Mouse (Mus musculus) hindbrain, embryonic 10.5 days (tissue): ENCODE results near the gene Rasgef1c. TPM values are rescaled to one million over a fixed set of nuclear protein-coding genes. Genes with fewer than 3 reads are reported as not detected.

Experiments used
- DNase-seq: peaks from one replicate; pipeline ENCODE4 v3.0.0-alpha.2; 2017; ENCODE audit warnings: low spot score
- H3K27ac ChIP-seq: fragments of 300-500 bp; sonication (generic); 2 replicates; pipeline ENCODE4 v1.5.1; 2016; ENCODE audit warnings: mild to moderate bottlenecking, moderate library complexity
- H3K27me3 ChIP-seq: fragments of 300-500 bp; sonication (generic); 2 replicates; pipeline ENCODE4 v1.6.1; 2016; ENCODE audit warnings: mild to moderate bottlenecking; ENCODE audit not compliant: poor library complexity, insufficient read depth, severe bottlenecking
- H3K36me3 ChIP-seq: fragments of 300-500 bp; sonication (generic); 2 replicates; pipeline ENCODE4 v1.6.1; 2016; ENCODE audit warnings: mild to moderate bottlenecking, moderate library complexity
- H3K4me1 ChIP-seq: fragments of 300-500 bp; sonication (generic); replicated peaks from 2 replicates; pipeline ENCODE4 v1.6.1; 2016; ENCODE audit warnings: mild to moderate bottlenecking
- H3K4me3 ChIP-seq: fragments of 300-500 bp; sonication (generic); 2 replicates; pipeline ENCODE4 v1.5.1; 2016; ENCODE audit warnings: mild to moderate bottlenecking, moderate library complexity
- H3K9me3 ChIP-seq: fragments of 300-500 bp; sonication (generic); 2 replicates; pipeline ENCODE4 v1.6.1; 2016; ENCODE audit warnings: mild to moderate bottlenecking, moderate library complexity
- WGBS: fragments of 180-500 bp; shearing (Covaris S2); methylation state at CpG from one replicate; pipeline ENCODE4 v1.1.7; 2016; 5-methylcytosine and 5-hydroxymethylcytosine counted together
- polyA plus RNA-seq: library from polyadenylated mRNA; unstranded; fragments of >200 nt; fragmentation: Nextera tagmentation; extraction: Ambion mirVana; gene quantifications from 2 replicates; pipeline ENCODE4 v1.2.1, GENCODE M21; 2016

The Rasgef1c gene
- 1.5 and 3.7 TPM in 2 replicates for polyA plus RNA-seq

GRCm38 (mm10) chr11:49901659-49902458, at the start of gene Rasgef1c:
Gene Rasgef1c (plus strand): TSS chr11:49901835.
- peak; percentile 78 for DNase-seq
- Histone ChIP-seq H3K36me3 (no peaks in the 10 kb centered on the region), H3K9me3 (peaks cover 10% of the 10 kb centered on the region), H3K27ac (peak within 1 kb of the TSS; percentile 75), H3K4me3 (peak within 1 kb of the TSS; percentile 75), H3K4me1 (peaks cover 13% of the 10 kb centered on the region), H3K27me3 (peaks cover 47% of the 10 kb centered on the region)
- WGBS = 4% methylated on average over 99 of the region's 99 CpGs

DNA sequence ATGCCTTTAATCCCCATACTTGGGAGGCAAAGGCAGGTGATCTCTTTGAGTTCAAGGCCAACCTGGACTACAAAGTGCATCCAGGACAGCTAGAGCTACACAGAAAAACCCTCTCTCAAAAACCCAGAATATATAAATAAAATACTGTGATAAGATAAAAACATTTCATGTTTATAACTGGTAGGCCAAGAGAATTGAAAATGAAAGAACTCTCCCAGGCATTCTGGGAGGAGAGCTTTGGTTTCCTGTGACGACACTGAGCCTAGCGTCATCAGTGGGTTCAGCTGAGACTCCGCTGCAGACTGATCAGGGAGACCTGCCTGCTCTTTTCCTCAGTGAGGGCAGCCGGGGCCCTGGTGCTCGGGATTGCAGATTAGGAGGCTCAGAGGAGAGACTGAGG, 46.5 kb upstream of the Rasgef1c start:
- DNase-seq = no peak
- Histone ChIP-seq H3K4me3 (no peak overlapping the region), H3K9me3 (no peaks in the 10 kb centered on the region), H3K36me3 (peaks cover 29% of the 10 kb centered on the region), H3K27me3 (no peaks in the 10 kb centered on the region), H3K27ac (no peak overlapping the region), H3K4me1 (no peaks in the 10 kb centered on the region)
- 87% methylated on average over 5 of the region's 5 CpGs for WGBS

DNA sequence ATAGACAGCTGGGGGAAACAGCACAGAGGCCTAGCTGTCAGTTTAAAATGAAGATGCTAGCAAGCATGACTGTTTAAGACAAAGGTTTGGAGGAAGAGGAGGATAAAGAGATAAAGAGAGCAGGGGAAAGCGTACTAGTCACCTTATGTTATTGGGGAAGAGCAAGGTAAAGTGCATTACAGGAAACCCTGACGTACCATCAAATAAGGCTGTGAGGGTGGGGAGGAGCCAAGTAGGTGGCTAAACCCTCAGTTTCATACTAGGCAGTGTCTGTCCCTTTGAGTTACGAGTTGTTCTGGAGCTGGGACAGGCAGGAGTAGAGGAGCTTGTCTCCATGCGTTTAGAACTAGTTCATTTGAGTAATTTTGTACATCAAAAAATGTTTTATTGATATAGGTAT, 40.5 kb upstream of the Rasgef1c start:
- 87% methylated on average over 4 of the region's 4 CpGs for WGBS
- DNase-seq = no peak
- Histone ChIP-seq H3K27me3 (no peaks in the 10 kb centered on the region), H3K27ac (no peak overlapping the region), H3K36me3 (0 out of 2 replicates have a peak, but pooled peaks cover 15% of the 10 kb centered on the region), H3K4me1 (no peaks in the 10 kb centered on the region), H3K4me3 (no peak overlapping the region), H3K9me3 (no peaks in the 10 kb centered on the region)

GRCm38 (mm10) chr11:49863926-49864325, 37.7 kb upstream of the Rasgef1c start:
- Histone ChIP-seq H3K36me3 (peaks cover 27% of the 10 kb centered on the region), H3K4me1 (no peaks in the 10 kb centered on the region), H3K27me3 (no peaks in the 10 kb centered on the region), H3K27ac (no peak overlapping the region), H3K9me3 (no peaks in the 10 kb centered on the region), H3K4me3 (no peak overlapping the region)
- DNase-seq = no peak

GRCm38 (mm10) chr11:49867320-49867719, 34.3 kb upstream of the Rasgef1c start:
- no peak for DNase-seq
- H3K4me1 ChIP-seq = no peaks in the 10 kb centered on the region
- no peaks in the 10 kb centered on the region for H3K27me3 ChIP-seq
- 88% methylated on average over 5 of the region's 5 CpGs for WGBS
- no peaks in the 10 kb centered on the region for H3K9me3 ChIP-seq
- H3K4me3 ChIP-seq = no peak overlapping the region
- no peak overlapping the region for H3K27ac ChIP-seq
- H3K36me3 ChIP-seq = peaks cover 43% of the 10 kb centered on the region

DNA sequence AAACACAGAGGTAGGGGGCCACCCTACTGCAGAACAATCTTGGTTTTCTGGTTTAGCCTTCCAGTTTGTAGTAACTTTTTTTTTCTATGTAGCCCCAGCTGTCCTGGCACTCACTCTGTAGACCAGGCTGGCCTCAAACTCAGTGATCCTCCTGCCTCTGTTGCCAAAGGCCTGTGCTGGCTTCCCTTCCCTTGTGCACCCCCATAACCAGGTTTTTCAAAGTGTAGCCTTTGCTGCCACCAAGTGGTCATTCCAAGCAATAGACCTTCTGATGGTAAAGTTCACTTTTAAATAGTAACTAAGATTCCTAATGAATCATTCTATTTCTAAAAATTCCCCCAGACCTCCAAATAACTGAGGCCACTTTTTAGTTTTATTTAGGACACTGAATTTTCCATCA, 31.9 kb upstream of the Rasgef1c start:
- Histone ChIP-seq H3K27me3 (no peaks in the 10 kb centered on the region), H3K9me3 (no peaks in the 10 kb centered on the region), H3K4me1 (no peaks in the 10 kb centered on the region), H3K36me3 (peaks cover 52% of the 10 kb centered on the region), H3K27ac (no peak overlapping the region), H3K4me3 (no peak overlapping the region)
- peak; percentile 37 for DNase-seq

DNA sequence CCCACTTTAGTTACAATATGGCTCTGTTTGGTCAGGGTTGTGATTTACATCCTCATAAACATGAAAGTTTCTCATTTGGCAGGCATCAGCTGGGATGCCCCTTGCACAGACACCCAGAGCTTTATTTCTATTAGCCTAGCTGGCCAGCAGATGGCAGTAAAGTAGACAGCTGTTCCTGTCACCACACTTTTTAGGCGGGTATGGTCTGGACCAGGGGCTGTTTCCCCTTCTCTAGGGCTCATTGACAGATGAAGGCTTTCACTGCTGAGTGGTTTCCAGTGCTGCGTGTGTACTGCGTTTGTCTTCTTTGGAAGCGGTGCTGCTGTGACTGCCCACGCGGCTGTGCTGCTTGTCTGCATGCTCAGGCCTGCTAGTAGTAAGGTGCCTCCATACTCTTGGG, 29.7 kb upstream of the Rasgef1c start:
- 63% methylated on average over 6 of the region's 6 CpGs for WGBS
- Histone ChIP-seq H3K27me3 (no peaks in the 10 kb centered on the region), H3K4me3 (no peak overlapping the region), H3K36me3 (peaks cover 55% of the 10 kb centered on the region), H3K9me3 (no peaks in the 10 kb centered on the region), H3K27ac (no peak overlapping the region), H3K4me1 (no peaks in the 10 kb centered on the region)
- peak; percentile 50 for DNase-seq

DNA sequence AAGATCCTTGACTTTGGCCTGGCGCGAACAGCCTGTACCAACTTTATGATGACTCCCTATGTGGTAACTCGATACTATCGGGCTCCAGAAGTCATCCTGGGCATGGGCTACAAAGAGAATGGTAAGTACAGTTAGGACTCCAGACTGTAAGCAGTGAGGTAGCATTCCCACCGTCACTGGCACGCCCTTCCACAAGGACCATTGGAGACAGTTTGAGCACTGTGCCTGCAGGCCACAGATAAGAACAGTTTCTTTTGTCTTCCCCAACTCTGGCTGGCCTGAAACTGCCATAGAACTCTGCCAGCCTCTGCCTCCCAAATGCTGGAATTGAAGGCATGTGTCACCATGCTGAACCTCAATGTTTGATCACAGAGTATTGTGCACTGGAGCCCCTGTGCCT, 28.9 kb upstream of the Rasgef1c start:
- WGBS = 89% methylated on average over 6 of the region's 6 CpGs
- H3K36me3 ChIP-seq = peaks cover 46% of the 10 kb centered on the region
- no peak overlapping the region for H3K27ac ChIP-seq
- no peak for DNase-seq
- H3K27me3 ChIP-seq = no peaks in the 10 kb centered on the region
- H3K4me1 ChIP-seq = no peaks in the 10 kb centered on the region
- H3K9me3 ChIP-seq = no peaks in the 10 kb centered on the region
- no peak overlapping the region for H3K4me3 ChIP-seq

DNA sequence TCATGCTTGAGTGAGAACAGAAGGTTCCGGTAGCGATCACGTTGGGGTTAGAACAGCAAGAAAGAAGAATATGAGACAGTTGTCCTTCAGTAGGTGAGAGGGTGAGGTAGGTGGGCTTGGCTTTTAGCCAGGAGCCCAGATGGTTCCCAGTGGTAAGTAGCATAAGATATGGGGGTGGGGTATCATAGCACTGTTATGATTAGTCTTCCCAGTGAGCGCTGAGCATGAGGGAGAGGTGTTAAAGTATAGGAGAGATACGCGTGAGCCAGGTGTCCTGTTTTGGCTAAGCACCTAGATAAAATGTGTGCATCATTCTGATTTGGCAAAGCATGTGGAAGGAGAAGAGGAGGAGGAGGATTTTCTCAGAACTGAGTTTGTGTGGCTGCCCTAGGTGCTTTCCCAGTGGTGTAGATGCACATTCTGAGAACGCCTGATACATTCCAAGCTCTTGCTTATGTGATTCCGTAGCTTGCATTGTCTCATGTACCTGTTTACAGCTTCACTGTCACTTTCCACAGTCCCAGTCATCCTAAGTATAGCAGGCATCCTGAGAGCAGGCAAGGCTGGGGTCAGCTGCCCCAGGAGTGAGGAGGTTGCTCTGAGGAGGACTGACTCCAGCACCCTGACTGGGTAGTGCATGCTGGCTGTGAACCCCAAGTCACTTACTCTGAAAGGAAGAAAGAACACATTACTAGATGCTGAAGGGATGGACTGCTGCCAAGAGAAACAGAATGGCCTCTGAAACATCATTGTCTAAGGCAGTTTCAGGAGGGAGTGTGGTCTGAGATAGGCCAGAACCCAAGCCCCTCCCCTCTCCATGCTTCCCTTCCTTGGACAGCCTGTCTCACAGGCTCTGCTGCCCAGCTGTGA, 24.5 kb upstream of the Rasgef1c start:
- Histone ChIP-seq H3K9me3 (no peaks in the 10 kb centered on the region), H3K36me3 (peaks cover 51% of the 10 kb centered on the region), H3K4me1 (no peaks in the 10 kb centered on the region), H3K4me3 (no peak overlapping the region), H3K27me3 (no peaks in the 10 kb centered on the region), H3K27ac (no peak overlapping the region)
- DNase-seq = no peak
- 96% methylated on average over 8 of the region's 8 CpGs for WGBS

GRCm38 (mm10) chr11:49879950-49880642, 21.5 kb upstream of the Rasgef1c start:
- H3K36me3 ChIP-seq = peaks cover 48% of the 10 kb centered on the region
- H3K27ac ChIP-seq = no peak overlapping the region
- no peaks in the 10 kb centered on the region for H3K4me1 ChIP-seq
- H3K4me3 ChIP-seq = no peak overlapping the region
- 96% methylated on average over 3 of the region's 3 CpGs for WGBS
- no peak for DNase-seq
- H3K9me3 ChIP-seq = no peaks in the 10 kb centered on the region
- H3K27me3 ChIP-seq = no peaks in the 10 kb centered on the region

- H3K4me3 ChIP-seq = no peak overlapping the region
- H3K9me3 ChIP-seq = no peaks in the 10 kb centered on the region
- peaks cover 50% of the 10 kb centered on the region for H3K36me3 ChIP-seq
- no peaks in the 10 kb centered on the region for H3K27me3 ChIP-seq
- no peaks in the 10 kb centered on the region for H3K4me1 ChIP-seq
- WGBS = 92% methylated on average over 3 of the region's 3 CpGs
- no peak for DNase-seq
- no peak overlapping the region for H3K27ac ChIP-seq
These were observed 18.2 kb upstream of the Rasgef1c start for GRCm38 (mm10) chr11:49883394-49883793.

- Histone ChIP-seq H3K4me1 (no peaks in the 10 kb centered on the region), H3K27me3 (no peaks in the 10 kb centered on the region), H3K36me3 (peaks cover 24% of the 10 kb centered on the region), H3K4me3 (no peak overlapping the region), H3K27ac (no peak overlapping the region), H3K9me3 (no peaks in the 10 kb centered on the region)
- WGBS = 77% methylated on average over 5 of the region's 5 CpGs
- no peak for DNase-seq
These were observed 13.2 kb upstream of the Rasgef1c start for GRCm38 (mm10) chr11:49888469-49888868.
